Mouse (Mus musculus): ENCODE results near the gene Cd163l1. TPM values are rescaled to one million over a fixed set of nuclear protein-coding genes. Genes with fewer than 3 reads are reported as not detected.

The Cd163l1 gene
- polyA plus RNA-seq, 1 experiment from 2014 or later, result not detected

DNA sequence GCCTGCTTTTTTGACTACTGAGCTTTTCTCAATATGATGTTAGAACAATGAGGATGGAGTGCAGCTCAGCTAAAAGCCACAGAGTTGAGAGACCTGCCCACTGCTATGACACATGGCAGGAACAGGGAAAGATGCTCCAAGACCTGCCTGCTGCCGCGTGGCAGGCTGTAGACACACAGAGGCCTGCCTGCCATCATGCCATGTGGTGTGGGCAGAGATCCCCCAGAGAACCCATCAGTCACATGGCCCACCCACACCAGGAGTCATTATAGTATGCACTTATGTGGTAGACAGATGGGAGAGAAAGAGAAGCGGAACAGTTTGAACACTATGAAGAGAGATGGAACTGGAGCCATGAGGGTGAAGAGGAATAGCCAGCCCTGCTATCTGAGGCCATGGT lies 15.6 kb downstream of the Cd163l1 start:
- Histone ChIP-seq H3K27ac (no peak overlapping the region), H3K36me3 (no peaks in the 10 kb centered on the region), H3K9me3 (replicated peaks) (no peaks in the 10 kb centered on the region), H3K9ac (no peak overlapping the region), H3K4me1 (no peaks in the 10 kb centered on the region), H3K27me3 (no peaks in the 10 kb centered on the region), H3K4me2 (replicated peaks) (no peak overlapping the region), H3K4me3 (no peak overlapping the region)
- whole genome bisulfite sequencing, result 92% methylated on average over 3 of the region's 3 CpGs
- ATAC-seq (ENCODE audit: low FRiP score), result no peak

DNA sequence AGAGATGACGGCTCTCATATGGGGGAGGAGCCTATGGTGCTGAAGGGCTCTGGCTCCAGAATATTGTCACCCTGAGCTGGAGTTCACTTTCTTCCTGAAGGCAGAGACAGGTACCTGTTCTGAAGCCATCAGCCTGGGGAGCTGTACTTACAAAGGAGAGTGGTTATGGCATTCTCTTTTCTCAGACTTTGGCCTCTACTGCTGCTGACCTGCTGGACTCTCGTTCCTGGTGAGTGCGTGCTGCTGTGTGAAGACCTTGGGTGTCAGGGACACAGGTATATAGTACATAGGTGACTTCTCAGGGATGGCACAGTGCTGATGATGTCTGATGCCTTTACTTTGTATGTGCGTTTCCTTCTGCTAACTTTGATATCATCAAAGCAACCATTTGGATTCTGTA lies 29.1 kb downstream of the Cd163l1 start, which contains the start of gene 5830411N06Rik:
Gene 5830411N06Rik (plus strand): TSS at position 69 of the 400 bp plus-strand sequence.
- no peak within 1 kb of the TSS for H3K4me2 ChIP-seq (replicated peaks)
- H3K9ac ChIP-seq, result no peak within 1 kb of the TSS
- no peak for ATAC-seq (ENCODE audit: low FRiP score)
- no peaks in the 10 kb centered on the region for H3K36me3 ChIP-seq
- 0 out of 2 replicates have a peak, but pooled peaks cover 4% of the 10 kb centered on the region for H3K9me3 ChIP-seq (replicated peaks)
- H3K4me1 ChIP-seq, result no peaks in the 10 kb centered on the region
- no peaks in the 10 kb centered on the region for H3K27me3 ChIP-seq
- H3K4me3 ChIP-seq, result no peak within 1 kb of the TSS
- H3K27ac ChIP-seq, result no peak within 1 kb of the TSS
- WGBS, result 87% methylated on average over 4 of the region's 4 CpGs

DNA sequence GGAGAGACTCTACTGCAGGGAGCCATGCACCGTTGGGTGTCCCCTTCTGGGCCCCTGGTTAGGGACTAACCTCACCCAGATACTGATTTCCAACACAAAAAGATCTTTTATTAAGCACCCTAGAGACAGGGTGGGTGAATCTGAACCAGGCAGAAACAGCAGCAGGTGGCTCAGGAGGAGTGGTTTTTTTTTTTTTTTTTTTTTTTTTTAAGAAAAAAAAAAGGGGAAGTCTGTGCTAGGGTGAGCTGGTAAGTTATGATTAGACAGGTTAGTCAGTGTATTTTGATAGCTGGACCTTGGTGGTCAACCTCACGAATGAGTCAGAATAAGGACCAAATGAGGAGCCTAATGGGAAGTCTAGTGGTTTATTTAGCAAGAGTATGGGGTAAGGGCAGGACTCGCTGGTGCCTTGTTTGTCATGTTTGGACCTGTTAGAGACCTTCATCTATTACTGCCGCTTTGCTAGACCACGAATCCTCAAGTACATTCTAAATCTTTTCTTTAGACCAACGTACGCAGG lies 35.8 kb downstream of the Cd163l1 start:
- H3K4me2 ChIP-seq (replicated peaks), result no peak overlapping the region
- no peak overlapping the region for H3K27ac ChIP-seq
- H3K4me3 ChIP-seq, result no peak overlapping the region
- H3K9ac ChIP-seq, result no peak overlapping the region
- ATAC-seq (ENCODE audit: low FRiP score), result no peak
- H3K27me3 ChIP-seq, result no peaks in the 10 kb centered on the region
- 88% methylated on average over 7 of the region's 7 CpGs for WGBS
- no peaks in the 10 kb centered on the region for H3K36me3 ChIP-seq
- H3K4me1 ChIP-seq, result no peaks in the 10 kb centered on the region
- H3K9me3 ChIP-seq (replicated peaks), result no peaks in the 10 kb centered on the region

Other genes starting within 250 kb of the Cd163l1 start
- 0.77 and 1.2 TPM in 2 replicates for gene 6430531B16Rik, start 239.5 kb upstream of the Cd163l1 start, polyA plus RNA-seq (2016; fragmentation: Nextera tagmentation; extraction: Ambion mirVana)
- 3.4 and 3.5 TPM in 2 replicates for gene Adam8, start 225.7 kb upstream of the Cd163l1 start, polyA plus RNA-seq (2016; fragmentation: Nextera tagmentation; extraction: Ambion mirVana)
- 45.6 and 45.9 TPM in 2 replicates for gene Zfp511, start 181.9 kb upstream of the Cd163l1 start, polyA plus RNA-seq (2016; fragmentation: Nextera tagmentation; extraction: Ambion mirVana)
- gene Tubgcp2, start 181.6 kb upstream of the Cd163l1 start, polyA plus RNA-seq (2016; fragmentation: Nextera tagmentation; extraction: Ambion mirVana), result 65.8 and 70.6 TPM in 2 replicates
- gene Msx3, start 169.2 kb upstream of the Cd163l1 start, polyA plus RNA-seq (2016; fragmentation: Nextera tagmentation; extraction: Ambion mirVana), result 54.7 and 69.1 TPM in 2 replicates
- 24.8 and 25.1 TPM in 2 replicates for gene Caly, start 135.7 kb upstream of the Cd163l1 start, polyA plus RNA-seq (2016; fragmentation: Nextera tagmentation; extraction: Ambion mirVana)
- not detected in 2 replicates for gene Prap1, start 124.9 kb upstream of the Cd163l1 start, polyA plus RNA-seq (2016; fragmentation: Nextera tagmentation; extraction: Ambion mirVana)
- gene Fuom, start 115.8 kb upstream of the Cd163l1 start, polyA plus RNA-seq (2016; fragmentation: Nextera tagmentation; extraction: Ambion mirVana), result 21.8 and 24.7 TPM in 2 replicates
- gene Paox, start 102.5 kb upstream of the Cd163l1 start, polyA plus RNA-seq (2016; fragmentation: Nextera tagmentation; extraction: Ambion mirVana), result 12.9 and 18.1 TPM in 2 replicates
- gene Echs1, start 101.8 kb upstream of the Cd163l1 start, polyA plus RNA-seq (2016; fragmentation: Nextera tagmentation; extraction: Ambion mirVana), result 134 and 148 TPM in 2 replicates
- gene Mtg1, start 80.7 kb upstream of the Cd163l1 start, polyA plus RNA-seq (2016; fragmentation: Nextera tagmentation; extraction: Ambion mirVana), result 24.5 and 25.7 TPM in 2 replicates
- 3.3 and 4.6 TPM in 2 replicates for gene Sprn, start 63.4 kb upstream of the Cd163l1 start, polyA plus RNA-seq (2016; fragmentation: Nextera tagmentation; extraction: Ambion mirVana)
- not detected in 2 replicates for gene Olfr522, start 53.5 kb upstream of the Cd163l1 start, polyA plus RNA-seq (2016; fragmentation: Nextera tagmentation; extraction: Ambion mirVana)
- gene Olfr523, start 45.0 kb upstream of the Cd163l1 start, polyA plus RNA-seq (2016; fragmentation: Nextera tagmentation; extraction: Ambion mirVana), result not detected in 2 replicates
- gene Olfr524, start 12.3 kb upstream of the Cd163l1 start, polyA plus RNA-seq (2016; fragmentation: Nextera tagmentation; extraction: Ambion mirVana), result not detected in 2 replicates
- not detected in 2 replicates for gene 5830411N06Rik, start 29.0 kb downstream of the Cd163l1 start, polyA plus RNA-seq (2016; fragmentation: Nextera tagmentation; extraction: Ambion mirVana)
- gene Olfr525, start 102.6 kb downstream of the Cd163l1 start, polyA plus RNA-seq (2016; fragmentation: Nextera tagmentation; extraction: Ambion mirVana), result not detected in 2 replicates
- not detected in 2 replicates for gene Olfr527, start 115.8 kb downstream of the Cd163l1 start, polyA plus RNA-seq (2016; fragmentation: Nextera tagmentation; extraction: Ambion mirVana)
- gene Olfr60, start 143.4 kb downstream of the Cd163l1 start, polyA plus RNA-seq (2016; fragmentation: Nextera tagmentation; extraction: Ambion mirVana), result not detected in 2 replicates
- not detected in 2 replicates for gene Olfr530, start 158.1 kb downstream of the Cd163l1 start, polyA plus RNA-seq (2016; fragmentation: Nextera tagmentation; extraction: Ambion mirVana)
- gene Olfr531, start 184.7 kb downstream of the Cd163l1 start, polyA plus RNA-seq (2016; fragmentation: Nextera tagmentation; extraction: Ambion mirVana), result not detected in 2 replicates
- not detected in 2 replicates for gene Olfr532, start 203.4 kb downstream of the Cd163l1 start, polyA plus RNA-seq (2016; fragmentation: Nextera tagmentation; extraction: Ambion mirVana)
- not detected in 2 replicates for gene Olfr533, start 245.1 kb downstream of the Cd163l1 start, polyA plus RNA-seq (2016; fragmentation: Nextera tagmentation; extraction: Ambion mirVana)

Measured in hindbrain, embryonic 12.5 days (tissue).